Mouse (Mus musculus): ENCODE data around the gene Abhd14a. TPM values are rescaled to one million over a fixed set of nuclear protein-coding genes. Genes with fewer than 3 reads are reported as not detected.
"Not testable (repeated sequence)": the region's sequence is repeated elsewhere in the genome, so short reads cannot be mapped to it uniquely, and the experiment has no call there.

Gene Abhd14a
- total and polyA plus RNA-seq, 3 experiments, result 22.8 to 48.7 TPM; not detected in 1

DNA sequence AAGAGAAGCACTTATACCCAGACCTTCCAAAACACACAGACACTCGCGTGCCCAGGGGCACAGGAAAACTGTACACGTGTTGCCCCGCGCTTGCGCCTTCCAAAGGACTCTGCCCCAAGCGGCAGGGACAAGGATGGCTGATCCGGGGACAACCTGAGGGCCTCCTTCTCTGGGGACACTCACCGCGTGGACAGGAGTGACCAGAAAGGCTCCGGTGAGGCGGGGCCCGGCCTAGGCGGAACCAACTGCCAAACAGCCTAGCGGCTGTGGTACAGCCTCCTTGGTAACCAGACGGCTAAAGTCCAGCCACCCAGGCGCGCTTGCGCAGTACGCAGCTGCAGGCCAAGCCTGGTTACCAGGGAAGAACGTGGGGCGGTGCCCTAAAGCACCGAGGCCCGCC is at the start of gene Abhd14a, which contains the start of gene Abhd14b (continued):
- TF ChIP-seq POLR2AphosphoS5 (IDR thresholded peaks at IDR 0.05; ENCODE audit: borderline replicate concordance, low read depth, low read length), result no peak
- no peak for TF ChIP-seq ZMIZ1 (IDR thresholded peaks at IDR 0.05; ENCODE audit: low read depth, low read length)

DNA sequence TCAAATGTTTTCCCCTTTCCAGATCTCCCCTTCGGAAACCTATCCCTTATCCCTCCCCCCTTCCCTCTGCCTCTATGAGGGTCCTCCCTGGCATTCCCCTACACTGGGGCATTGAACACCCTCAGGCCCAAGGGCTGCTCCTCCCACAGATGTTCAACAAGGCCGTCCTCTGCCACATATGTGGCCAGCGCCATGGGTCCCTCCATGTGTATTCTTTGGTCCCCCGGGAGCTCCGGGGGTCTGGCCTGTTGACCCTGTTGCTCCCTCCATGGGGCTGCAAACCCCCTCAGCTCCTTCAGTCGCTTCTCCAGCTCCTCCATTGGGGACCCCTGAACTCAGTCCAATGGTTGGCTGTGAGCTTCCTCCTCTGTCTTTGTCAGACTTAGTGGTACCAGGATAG is 40.1 kb upstream of the Abhd14a start:
- not testable (repeated sequence) for DNase-seq (ENCODE audit: low read depth, low spot score); H3K36me3 ChIP-seq (ENCODE audit: control insufficient read depth in 1 of 2, insufficient read depth in 2 of 2, low read length in 2 of 2); H3K79me2 ChIP-seq (ENCODE audit: control insufficient read depth, insufficient read depth, low read length, poor library complexity)

DNA sequence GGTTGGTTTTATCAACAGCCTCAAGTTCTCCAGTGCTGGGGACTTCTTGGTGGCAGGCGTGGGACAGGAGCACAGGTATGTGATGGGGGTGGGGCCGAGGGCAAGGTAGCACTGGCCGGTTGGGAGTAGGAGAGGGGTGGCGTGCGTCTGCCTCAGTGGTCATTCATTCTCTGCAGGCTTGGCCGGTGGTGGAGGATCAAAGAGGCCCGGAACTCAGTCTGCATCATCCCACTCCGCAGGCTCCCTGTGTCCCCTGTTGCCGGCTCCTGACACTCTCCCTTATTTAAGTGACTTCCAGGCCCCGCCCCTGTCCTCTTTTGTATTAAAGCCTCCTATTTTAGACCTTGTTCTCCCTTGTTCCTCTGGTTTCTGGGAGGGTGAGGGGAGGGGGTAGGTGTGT is 37.6 kb upstream of the Abhd14a start:
- Histone ChIP-seq H3K4me1 (ENCODE audit: control insufficient read depth in 1 of 2, insufficient read depth in 2 of 2, low read length in 2 of 2) (no peaks in the 10 kb centered on the region), H3K4me3 (ENCODE audit: control insufficient read depth in 1 of 2, insufficient read depth in 1 of 2, low read depth in 2 of 2, low read length in 2 of 2) (no peak overlapping the region), H3K9me3 (replicated peaks; ENCODE audit: insufficient read depth, low read length) (no peaks in the 10 kb centered on the region), H3K36me3 (ENCODE audit: control insufficient read depth in 1 of 2, insufficient read depth in 2 of 2, low read length in 2 of 2) (no peaks in the 10 kb centered on the region; a peak in 1 of 4 replicates), H3K27me3 (ENCODE audit: control insufficient read depth in 1 of 2, insufficient read depth in 2 of 2, low read length in 2 of 2) (no peaks in the 10 kb centered on the region), H3K9ac (ENCODE audit: control insufficient read depth, low read depth, low read length, poor library complexity, severe bottlenecking) (no peak overlapping the region), H3K79me2 (ENCODE audit: control insufficient read depth, insufficient read depth, low read length, poor library complexity) (peaks cover 3% of the 10 kb centered on the region), H3K27ac (ENCODE audit: control insufficient read depth, low read depth, low read length) (no peak overlapping the region)
- no peak for DNase-seq (ENCODE audit: low read depth, low spot score)
- TF ChIP-seq SIN3A (IDR thresholded peaks at IDR 0.05; ENCODE audit: low read length) (no peak), TBP (IDR thresholded peaks at IDR 0.05; ENCODE audit: low read depth, low read length) (no peak), MAFK (IDR thresholded peaks at IDR 0.05; ENCODE audit: borderline replicate concordance, low read depth, low read length) (no peak), ZNF384 (IDR thresholded peaks at IDR 0.05; ENCODE audit: low read depth, low read length) (no peak), UBTF (IDR thresholded peaks at IDR 0.05; ENCODE audit: borderline replicate concordance, insufficient read depth, low read depth, low read length) (no peak), BHLHE40 (IDR thresholded peaks at IDR 0.05; ENCODE audit: borderline replicate concordance, low read depth, low read length) (no peak), SMC3 (IDR thresholded peaks at IDR 0.05; ENCODE audit: low read depth, low read length) (no peak), EP300 (IDR thresholded peaks at IDR 0.05; ENCODE audit: low read depth in 1 of 2, low read length in 2 of 2) (no peak)

More for the DNA sequence above, 40.1 kb upstream of the Abhd14a start:
- H3K4me1 ChIP-seq (ENCODE audit: control insufficient read depth in 1 of 2, insufficient read depth in 2 of 2, low read length in 2 of 2); H3K4me3 ChIP-seq (ENCODE audit: control insufficient read depth in 1 of 2, insufficient read depth in 1 of 2, low read depth in 2 of 2, low read length in 2 of 2); H3K27me3 ChIP-seq (ENCODE audit: control insufficient read depth in 1 of 2, insufficient read depth in 2 of 2, low read length in 2 of 2); H3K27ac ChIP-seq (ENCODE audit: control insufficient read depth, low read depth, low read length); H3K9ac ChIP-seq (ENCODE audit: control insufficient read depth, low read depth, low read length, poor library complexity, severe bottlenecking); H3K9me3 ChIP-seq (replicated peaks; ENCODE audit: insufficient read depth, low read length): not testable (repeated sequence)

DNA sequence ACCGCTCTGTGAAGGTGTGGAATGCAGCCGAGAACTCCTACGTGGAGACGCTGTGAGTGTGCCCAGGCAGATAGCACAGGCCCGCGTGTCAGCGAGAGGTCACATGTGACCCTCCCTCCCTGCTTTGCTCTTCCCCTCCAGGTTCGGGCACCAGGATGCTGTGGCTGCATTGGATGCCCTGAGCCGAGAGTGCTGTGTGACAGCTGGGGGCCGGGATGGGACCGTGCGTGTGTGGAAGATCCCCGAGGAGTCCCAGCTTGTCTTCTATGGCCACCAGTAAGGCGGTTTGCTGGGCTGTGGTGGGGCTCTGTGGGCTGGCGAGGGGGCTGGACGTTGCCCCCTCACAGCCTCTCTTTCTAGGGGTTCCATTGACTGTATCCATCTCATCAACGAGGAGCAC is 36.1 kb upstream of the Abhd14a start:
- Histone ChIP-seq H3K4me1 (ENCODE audit: control insufficient read depth in 1 of 2, insufficient read depth in 2 of 2, low read length in 2 of 2) (0 out of 4 replicates have a peak, but pooled peaks cover 0 to 4% of the 10 kb centered on the region in 2 experiments), H3K36me3 (ENCODE audit: control insufficient read depth in 1 of 2, insufficient read depth in 2 of 2, low read length in 2 of 2) (no peaks in the 10 kb centered on the region; a peak in 2 of 4 replicates), H3K27ac (ENCODE audit: control insufficient read depth, low read depth, low read length) (no peak overlapping the region), H3K4me3 (ENCODE audit: control insufficient read depth in 1 of 2, insufficient read depth in 1 of 2, low read depth in 2 of 2, low read length in 2 of 2) (no peak overlapping the region), H3K79me2 (ENCODE audit: control insufficient read depth, insufficient read depth, low read length, poor library complexity) (peaks cover 13% of the 10 kb centered on the region), H3K27me3 (ENCODE audit: control insufficient read depth in 1 of 2, insufficient read depth in 2 of 2, low read length in 2 of 2) (no peaks in the 10 kb centered on the region), H3K9ac (ENCODE audit: control insufficient read depth, low read depth, low read length, poor library complexity, severe bottlenecking) (no peak overlapping the region), H3K9me3 (replicated peaks; ENCODE audit: insufficient read depth, low read length) (no peaks in the 10 kb centered on the region)
- TF ChIP-seq GATA1 (IDR thresholded peaks at IDR 0.05; ENCODE audit: low read depth, low read length) (no peak), GABPA (IDR thresholded peaks at IDR 0.05; ENCODE audit: low read depth, low read length) (no peak), MAFK (IDR thresholded peaks at IDR 0.05; ENCODE audit: borderline replicate concordance, low read depth, low read length) (no peak), POLR2AphosphoS2 (IDR thresholded peaks at IDR 0.05; ENCODE audit: low read length) (no peak), ZNF384 (IDR thresholded peaks at IDR 0.05; ENCODE audit: low read depth, low read length) (no peak), SIN3A (IDR thresholded peaks at IDR 0.05; ENCODE audit: low read length) (no peak), POLR2A (IDR thresholded peaks at IDR 0.05; ENCODE audit: control insufficient read depth in 1 of 2, insufficient read depth in 1 of 2, low read depth in 1 of 2, low read length in 2 of 2, poor library complexity in 1 of 2) (no peak), JUND (IDR thresholded peaks at IDR 0.05; ENCODE audit: low read depth, low read length) (no peak), ELF1 (IDR thresholded peaks at IDR 0.05; ENCODE audit: low read depth, low read length) (no peak), ZC3H11A (IDR thresholded peaks at IDR 0.05; ENCODE audit: low read depth, low read length) (no peak), ZMIZ1 (IDR thresholded peaks at IDR 0.05; ENCODE audit: low read depth, low read length) (no peak), POLR2AphosphoS5 (IDR thresholded peaks at IDR 0.05; ENCODE audit: borderline replicate concordance, low read depth, low read length) (no peak), CHD2 (IDR thresholded peaks at IDR 0.05; ENCODE audit: low read length) (no peak), MAX (IDR thresholded peaks at IDR 0.05; ENCODE audit: low read length) (no peak), UBTF (IDR thresholded peaks at IDR 0.05; ENCODE audit: borderline replicate concordance, insufficient read depth, low read depth, low read length) (no peak), E2F4 (IDR thresholded peaks at IDR 0.05; ENCODE audit: borderline replicate concordance, low read depth, low read length) (no peak)
- no peak for DNase-seq (ENCODE audit: low read depth, low spot score)

Data from MEL (cell line).